Mouse (Mus musculus) intestine, embryonic 15.5 days (tissue): Measurements from ENCODE around the gene Kctd21. TPM values are rescaled to one million over a fixed set of nuclear protein-coding genes. Genes with fewer than 3 reads are reported as not detected.

ENCODE experiments used
- ATAC-seq: fragments of 200-750 bp; cut with Nextera tagmentation; 2 replicates; pipeline ENCODE4 v1.8.0; 2017; ENCODE audit warnings: moderate TSS enrichment, moderate library complexity
- H3K27ac ChIP-seq: fragments of 300-500 bp; sonication (generic); 2 replicates; pipeline ENCODE4 v1.5.1; 2015; ENCODE audit warnings: mild to moderate bottlenecking, inconsistent platforms
- H3K27me3 ChIP-seq: fragments of 300-500 bp; sonication (generic); replicated peaks from 2 replicates; pipeline ENCODE4 v1.6.1; 2015; ENCODE audit warnings: inconsistent platforms
- H3K36me3 ChIP-seq: fragments of 300-500 bp; sonication (generic); 2 replicates; pipeline ENCODE4 v1.6.1; 2015; ENCODE audit warnings: inconsistent platforms
- H3K4me1 ChIP-seq: fragments of 300-500 bp; sonication (generic); replicated peaks from 2 replicates; pipeline ENCODE4 v1.6.1; 2015; ENCODE audit warnings: inconsistent platforms
- H3K4me2 ChIP-seq: fragments of 300-500 bp; sonication (generic); replicated peaks from 2 replicates; pipeline ENCODE4 v1.6.1; 2015; ENCODE audit warnings: mild to moderate bottlenecking, inconsistent platforms
- H3K4me3 ChIP-seq: fragments of 300-500 bp; sonication (generic); replicated peaks from 2 replicates; pipeline ENCODE4 v1.5.1; 2015; ENCODE audit warnings: inconsistent platforms
- H3K9ac ChIP-seq: fragments of 300-500 bp; sonication (generic); 2 replicates; pipeline ENCODE4 v1.6.1; 2015; ENCODE audit warnings: inconsistent platforms
- H3K9me3 ChIP-seq: fragments of 300-500 bp; sonication (generic); 2 replicates; pipeline ENCODE4 v1.6.1; 2016; ENCODE audit warnings: inconsistent platforms
- WGBS: fragments of 180-500 bp; shearing (Covaris S2); methylation state at CpG from one replicate; pipeline ENCODE4 v1.1.7; 2015; 5-methylcytosine and 5-hydroxymethylcytosine counted together
- polyA plus RNA-seq: library from polyadenylated mRNA; unstranded; fragments of >200 nt; fragmentation: Nextera tagmentation; extraction: Ambion mirVana; gene quantifications from 2 replicates; pipeline ENCODE4 v1.2.1, GENCODE M21; 2015

The Kctd21 gene
- polyA plus RNA-seq, 1 experiment from 2014 or later, result 3.6 TPM

GRCm38 (mm10) chr7:97382661-97383060, 50.5 kb downstream of the Kctd21 start:
- Histone ChIP-seq H3K4me1 (no peaks in the 10 kb centered on the region), H3K27me3 (no peaks in the 10 kb centered on the region), H3K4me2 (no peak overlapping the region), H3K9ac (no peak overlapping the region), H3K4me3 (no peak overlapping the region), H3K36me3 (peaks cover 49% of the 10 kb centered on the region), H3K27ac (no peak overlapping the region), H3K9me3 (no peaks in the 10 kb centered on the region)
- WGBS, result 97% methylated on average over 8 of the region's 8 CpGs
- no peak for ATAC-seq

- no peak for ATAC-seq
- no peaks in the 10 kb centered on the region for H3K9me3 ChIP-seq
- WGBS, result 89% methylated on average over 10 of the region's 10 CpGs
- no peak overlapping the region for H3K4me3 ChIP-seq
- H3K4me1 ChIP-seq, result no peaks in the 10 kb centered on the region
- no peak overlapping the region for H3K4me2 ChIP-seq
- H3K9ac ChIP-seq, result no peak overlapping the region
- H3K36me3 ChIP-seq, result peaks cover 53% of the 10 kb centered on the region
- no peaks in the 10 kb centered on the region for H3K27me3 ChIP-seq
- no peak overlapping the region for H3K27ac ChIP-seq
These were observed 51.5 kb downstream of the Kctd21 start for GRCm38 (mm10) chr7:97383496-97384132.

- peak; percentile 55; the same call in 1 of the 2 replicates for ATAC-seq
- Histone ChIP-seq H3K27me3 (no peaks in the 10 kb centered on the region), H3K9ac (no peak overlapping the region), H3K27ac (0 out of 2 replicates have a peak overlapping the region, but pooled peaks have one; percentile 4), H3K4me1 (no peaks in the 10 kb centered on the region), H3K9me3 (no peaks in the 10 kb centered on the region), H3K4me3 (no peak overlapping the region), H3K4me2 (no peak overlapping the region), H3K36me3 (peaks cover 50% of the 10 kb centered on the region)
- WGBS, result 77% methylated on average over 7 of the region's 7 CpGs
These were observed 54.1 kb downstream of the Kctd21 start for GRCm38 (mm10) chr7:97386106-97386805.

- ATAC-seq, result 0 out of 2 replicates have a peak, but pooled peaks have one; percentile 5
- H3K9ac ChIP-seq, result no peak overlapping the region
- 80% methylated on average over 5 of the region's 5 CpGs for WGBS
- no peaks in the 10 kb centered on the region for H3K4me1 ChIP-seq
- no peak overlapping the region for H3K4me3 ChIP-seq
- H3K27me3 ChIP-seq, result no peaks in the 10 kb centered on the region
- no peaks in the 10 kb centered on the region for H3K9me3 ChIP-seq
- H3K4me2 ChIP-seq, result no peak overlapping the region
- peaks cover 48% of the 10 kb centered on the region for H3K36me3 ChIP-seq
- H3K27ac ChIP-seq, result peak overlapping the region; percentile 52
These were observed 54.8 kb downstream of the Kctd21 start for GRCm38 (mm10) chr7:97386806-97387370.

- Histone ChIP-seq H3K4me3 (no peak overlapping the region), H3K36me3 (peaks cover 47% of the 10 kb centered on the region), H3K4me2 (no peak overlapping the region), H3K9me3 (no peaks in the 10 kb centered on the region), H3K4me1 (no peaks in the 10 kb centered on the region), H3K9ac (no peak overlapping the region), H3K27ac (peak overlapping the region; percentile 52; the same call in 1 of the 2 replicates), H3K27me3 (no peaks in the 10 kb centered on the region)
- WGBS, result 88% methylated on average over 8 of the region's 8 CpGs
- no peak for ATAC-seq
These were observed 55.5 kb downstream of the Kctd21 start for GRCm38 (mm10) chr7:97387561-97388147.

- peaks cover 42% of the 10 kb centered on the region for H3K36me3 ChIP-seq
- WGBS, result 93% methylated on average over 4 of the region's 4 CpGs
These were observed 56.4 kb downstream of the Kctd21 start for GRCm38 (mm10) chr7:97388541-97388940.

DNA sequence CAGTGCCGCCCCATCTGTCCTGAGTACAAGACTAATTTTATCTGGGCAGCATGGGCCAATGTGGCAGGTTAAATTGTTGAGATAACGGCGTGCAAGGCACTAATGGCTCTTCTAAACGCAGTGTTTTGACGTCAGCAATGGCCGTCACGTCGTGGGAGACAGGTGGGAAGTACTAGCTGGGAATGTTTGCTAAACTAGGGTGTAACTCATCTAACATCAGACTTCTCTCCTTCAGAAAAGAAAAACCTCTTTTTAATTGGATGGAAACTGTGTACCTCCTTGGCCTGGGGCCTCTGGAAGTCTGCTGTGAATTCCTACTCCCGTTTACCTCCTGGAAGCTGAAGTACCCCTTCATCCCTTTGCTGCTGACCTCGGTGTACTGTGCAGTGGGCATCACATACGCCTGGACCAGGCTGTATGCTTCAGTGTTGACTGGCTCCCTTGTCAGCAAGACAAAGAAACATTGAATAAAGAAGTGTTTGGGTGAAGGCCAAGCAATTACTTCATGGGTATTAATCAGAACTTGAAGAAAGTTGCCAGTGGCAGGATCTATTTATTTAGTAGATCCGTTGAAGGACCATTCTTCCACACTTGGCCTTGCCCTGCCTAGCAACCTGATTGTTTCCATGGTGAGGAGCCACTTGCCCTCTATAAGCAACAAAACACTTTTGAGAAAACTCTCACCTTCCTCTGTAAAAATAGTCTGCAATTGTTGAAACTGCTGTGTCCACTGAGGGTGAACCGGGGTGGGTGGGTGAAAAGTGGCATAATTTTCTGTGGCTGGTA, 59.4 kb downstream of the Kctd21 start:
- Histone ChIP-seq H3K4me2 (no peak overlapping the region), H3K4me3 (no peak overlapping the region), H3K9me3 (no peaks in the 10 kb centered on the region), H3K36me3 (peaks cover 29% of the 10 kb centered on the region), H3K9ac (no peak overlapping the region), H3K27me3 (no peaks in the 10 kb centered on the region), H3K27ac (no peak overlapping the region), H3K4me1 (no peaks in the 10 kb centered on the region)
- ATAC-seq, result no peak
- WGBS, result 79% methylated on average over 13 of the region's 13 CpGs

More at GRCm38 (mm10) chr7:97388541-97388940, 56.4 kb downstream of the Kctd21 start:
- Histone ChIP-seq H3K27me3 (no peaks in the 10 kb centered on the region), H3K9ac (no peak overlapping the region), H3K9me3 (no peaks in the 10 kb centered on the region), H3K4me2 (no peak overlapping the region), H3K4me3 (no peak overlapping the region), H3K4me1 (no peaks in the 10 kb centered on the region), H3K27ac (no peak overlapping the region)
- ATAC-seq, result no peak

DNA sequence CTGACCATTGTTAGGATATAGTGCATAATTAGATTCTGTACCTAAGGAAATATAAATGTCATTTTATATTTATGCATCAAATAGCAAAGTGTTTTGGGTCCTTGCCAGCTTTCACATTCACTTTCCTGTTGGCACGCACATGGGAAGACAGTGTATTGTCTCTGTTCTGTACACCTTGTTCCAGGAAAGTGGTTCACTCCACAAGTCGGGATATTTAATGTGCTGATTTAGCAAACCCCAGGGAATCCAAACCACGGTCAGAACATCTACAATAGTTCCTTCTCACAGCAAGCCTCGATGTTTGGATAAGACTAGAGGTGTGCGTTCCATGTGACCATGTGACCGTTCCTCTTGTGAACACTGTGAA, 59.9 kb downstream of the Kctd21 start:
- H3K9me3 ChIP-seq, result no peaks in the 10 kb centered on the region
- H3K4me2 ChIP-seq, result no peak overlapping the region
- H3K4me3 ChIP-seq, result no peak overlapping the region
- WGBS, result 85% methylated on average over 6 of the region's 6 CpGs
- H3K36me3 ChIP-seq, result peaks cover 24% of the 10 kb centered on the region
- H3K4me1 ChIP-seq, result no peaks in the 10 kb centered on the region
- no peaks in the 10 kb centered on the region for H3K27me3 ChIP-seq
- no peak overlapping the region for H3K27ac ChIP-seq
- ATAC-seq, result no peak
- H3K9ac ChIP-seq, result no peak overlapping the region

DNA sequence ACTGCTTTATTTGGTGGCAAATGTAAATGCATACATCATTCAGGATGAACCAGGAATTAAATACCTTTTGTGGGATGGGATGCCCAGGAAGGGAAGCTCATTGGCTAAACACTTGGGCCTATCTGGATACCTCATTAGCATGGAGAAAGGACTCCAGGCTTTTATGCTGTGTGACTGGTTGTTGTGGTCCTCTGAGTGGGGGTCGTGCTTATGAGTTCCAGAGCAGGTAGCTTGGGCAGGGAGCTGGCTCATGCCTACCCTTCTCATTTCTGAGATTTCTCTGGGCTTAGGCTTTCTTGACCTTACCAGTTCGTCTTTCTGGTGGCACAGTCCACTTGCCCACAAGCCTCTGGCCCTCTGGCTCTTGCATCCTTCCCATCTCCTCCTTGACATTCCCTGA, 62.2 kb downstream of the Kctd21 start:
- Histone ChIP-seq H3K9ac (no peak overlapping the region), H3K27ac (no peak overlapping the region), H3K4me2 (no peak overlapping the region), H3K9me3 (no peaks in the 10 kb centered on the region), H3K4me3 (no peak overlapping the region), H3K27me3 (no peaks in the 10 kb centered on the region), H3K4me1 (0 out of 2 replicates have a peak, but pooled peaks cover under 1% of the 10 kb centered on the region), H3K36me3 (peaks cover 6% of the 10 kb centered on the region; the same call in 1 of the 2 replicates)
- 81% methylated on average over 2 of the region's 2 CpGs for WGBS
- no peak for ATAC-seq

DNA sequence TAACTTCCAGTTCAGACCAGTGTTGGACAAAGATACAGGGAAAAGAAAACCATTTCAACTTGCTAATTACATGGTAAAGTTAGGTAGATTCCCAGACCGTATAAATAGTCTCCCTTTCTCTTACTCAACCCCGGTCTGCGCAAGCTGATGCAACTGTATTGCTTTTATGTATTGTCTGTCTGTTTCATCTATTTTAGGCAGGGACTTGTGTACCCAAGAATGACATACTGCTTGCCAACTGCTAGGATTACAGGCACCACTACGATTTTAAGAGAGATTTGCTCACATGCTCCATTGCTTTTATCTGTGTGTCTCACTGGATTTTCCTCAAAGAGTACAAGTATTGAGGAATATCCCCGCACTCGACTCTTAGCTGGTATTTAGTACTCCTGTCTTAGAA, 66.8 kb downstream of the Kctd21 start:
- Histone ChIP-seq H3K9ac (no peak overlapping the region), H3K4me3 (no peak overlapping the region), H3K9me3 (no peaks in the 10 kb centered on the region), H3K36me3 (peaks cover 6% of the 10 kb centered on the region; the same call in 1 of the 2 replicates), H3K27me3 (no peaks in the 10 kb centered on the region), H3K27ac (no peak overlapping the region), H3K4me2 (no peak overlapping the region), H3K4me1 (peaks cover 13% of the 10 kb centered on the region; the same call in 1 of the 2 replicates)
- no peak for ATAC-seq
- 88% methylated on average over 6 of the region's 6 CpGs for WGBS
